Mouse (Mus musculus) heart, embryonic 12.5 days (tissue): ENCODE measurements at regions not wholly inside any gene's neighbourhood (a gene's known extent, or its start where the extent isn't known, plus 50 kb on each side); places are given as distances from the start of the nearest gene placed in this dataset.

Experiments used
- ATAC-seq: fragments of 200-750 bp; cut with Nextera tagmentation; 2 replicates; pipeline ENCODE4 v1.8.0; 2017; ENCODE audit warnings: moderate TSS enrichment, moderate library complexity; ENCODE audit not compliant: insufficient number of reproducible peaks, low FRiP score
- H3K27ac ChIP-seq: fragments of 300-500 bp; sonication (generic); 2 replicates; pipeline ENCODE4 v1.5.1; 2016; ENCODE audit warnings: mild to moderate bottlenecking, moderate library complexity; ENCODE audit not compliant: poor library complexity, severe bottlenecking
- H3K27me3 ChIP-seq: fragments of 300-500 bp; sonication (generic); replicated peaks from 2 replicates; pipeline ENCODE4 v1.6.1; 2016; ENCODE audit warnings: mild to moderate bottlenecking, moderate library complexity
- H3K36me3 ChIP-seq: fragments of 300-500 bp; sonication (generic); 2 replicates; pipeline ENCODE4 v1.6.1; 2016; ENCODE audit warnings: mild to moderate bottlenecking, moderate library complexity
- H3K4me1 ChIP-seq: fragments of 300-500 bp; sonication (generic); replicated peaks from 2 replicates; pipeline ENCODE4 v1.6.1; 2016; ENCODE audit warnings: mild to moderate bottlenecking
- H3K4me2 ChIP-seq: fragments of 300-500 bp; sonication (generic); 2 replicates; pipeline ENCODE4 v1.6.1; 2016; ENCODE audit warnings: mild to moderate bottlenecking, moderate library complexity
- H3K4me3 ChIP-seq: fragments of 300-500 bp; sonication (generic); 2 replicates; pipeline ENCODE4 v1.5.1; 2016; ENCODE audit warnings: mild to moderate bottlenecking
- H3K9ac ChIP-seq: fragments of 300-500 bp; sonication (generic); 2 replicates; pipeline ENCODE4 v1.6.1; 2016; ENCODE audit warnings: mild to moderate bottlenecking, moderate library complexity
- H3K9me3 ChIP-seq: fragments of 300-500 bp; sonication (generic); replicated peaks from 2 replicates; pipeline ENCODE4 v1.6.1; 2016; ENCODE audit warnings: mild to moderate bottlenecking, moderate library complexity
- WGBS: fragments of 180-500 bp; shearing (Covaris S2); methylation state at CpG from one replicate; pipeline ENCODE4 v1.1.7; 2016; 5-methylcytosine and 5-hydroxymethylcytosine counted together

DNA sequence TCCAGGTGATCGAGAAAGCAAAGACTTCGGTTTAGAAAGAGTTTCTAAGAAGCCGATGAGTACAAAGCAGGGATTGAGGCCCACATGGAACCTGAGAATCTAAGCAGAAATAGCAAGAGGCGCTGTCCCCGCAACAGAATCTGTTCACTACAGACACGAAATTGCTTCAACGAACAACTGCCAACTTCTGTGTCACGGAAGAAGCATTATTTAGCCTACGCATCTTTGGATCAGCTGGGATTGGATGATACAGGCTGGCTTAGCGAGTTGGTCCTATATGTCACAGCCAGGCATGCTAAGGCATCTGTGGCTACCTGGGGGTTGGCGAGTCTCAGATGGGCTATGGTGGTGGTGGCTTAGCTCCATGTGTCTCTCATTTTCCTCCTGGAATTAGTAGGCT lies 269.1 kb downstream of the CK137956 start:
- 89% methylated on average over 11 of the region's 11 CpGs for WGBS
- Histone ChIP-seq H3K4me1 (no peaks in the 10 kb centered on the region), H3K4me3 (no peak overlapping the region), H3K9me3 (no peaks in the 10 kb centered on the region), H3K4me2 (no peak overlapping the region), H3K27me3 (no peaks in the 10 kb centered on the region), H3K9ac (no peak overlapping the region), H3K36me3 (no peaks in the 10 kb centered on the region), H3K27ac (no peak overlapping the region)
- no peak for ATAC-seq

DNA sequence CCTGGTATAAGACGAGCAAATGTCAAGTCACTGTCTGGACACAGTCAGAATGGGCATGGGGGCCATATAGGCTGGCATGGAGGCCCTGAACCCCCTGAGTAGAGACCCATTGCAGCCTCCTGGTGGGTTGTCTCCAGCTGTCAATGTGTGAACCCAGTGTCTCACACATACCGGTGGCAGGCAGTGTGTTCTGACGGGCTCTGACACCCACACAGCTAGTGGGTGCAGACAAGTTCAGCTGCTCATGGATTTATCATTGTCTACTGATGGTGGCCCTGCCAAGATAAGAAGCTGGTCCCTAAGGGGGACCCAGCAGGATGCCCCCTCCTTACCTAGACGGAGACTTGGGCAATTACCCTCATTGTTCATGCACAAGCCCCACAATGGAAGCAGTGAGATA lies 280.8 kb downstream of the CK137956 start:
- no peak overlapping the region for H3K27ac ChIP-seq
- no peak for ATAC-seq
- no peak overlapping the region for H3K4me2 ChIP-seq
- no peaks in the 10 kb centered on the region for H3K9me3 ChIP-seq
- no peaks in the 10 kb centered on the region for H3K36me3 ChIP-seq
- WGBS: 51% methylated on average over 4 of the region's 4 CpGs
- H3K27me3 ChIP-seq: no peaks in the 10 kb centered on the region
- no peak overlapping the region for H3K9ac ChIP-seq
- no peaks in the 10 kb centered on the region for H3K4me1 ChIP-seq
- no peak overlapping the region for H3K4me3 ChIP-seq

DNA sequence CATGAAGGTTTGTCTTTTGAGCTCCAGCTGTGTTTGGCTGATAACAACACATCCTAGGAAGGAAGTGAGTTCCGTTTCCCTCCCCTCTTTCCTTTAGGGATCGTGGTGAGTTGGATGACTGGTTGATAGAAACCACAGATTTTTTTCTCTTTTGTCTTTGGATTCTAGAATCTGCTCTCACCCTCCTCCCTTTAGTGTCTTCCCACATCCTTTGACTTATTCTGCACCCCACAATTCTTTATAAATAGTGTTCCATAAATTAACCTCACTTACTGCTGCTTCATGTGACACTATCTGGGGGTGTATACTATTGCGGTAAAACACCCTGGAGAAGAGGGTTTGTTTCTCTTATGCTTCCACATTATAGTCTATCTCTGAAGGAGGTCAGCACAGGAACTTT lies 285.7 kb downstream of the CK137956 start:
- WGBS: 40% methylated on average over 3 of the region's 3 CpGs
- H3K36me3 ChIP-seq: no peaks in the 10 kb centered on the region
- H3K9me3 ChIP-seq: no peaks in the 10 kb centered on the region
- no peak overlapping the region for H3K4me3 ChIP-seq
- H3K9ac ChIP-seq: no peak overlapping the region
- no peak overlapping the region for H3K4me2 ChIP-seq
- no peak for ATAC-seq
- no peaks in the 10 kb centered on the region for H3K27me3 ChIP-seq
- no peak overlapping the region for H3K27ac ChIP-seq
- H3K4me1 ChIP-seq: no peaks in the 10 kb centered on the region

DNA sequence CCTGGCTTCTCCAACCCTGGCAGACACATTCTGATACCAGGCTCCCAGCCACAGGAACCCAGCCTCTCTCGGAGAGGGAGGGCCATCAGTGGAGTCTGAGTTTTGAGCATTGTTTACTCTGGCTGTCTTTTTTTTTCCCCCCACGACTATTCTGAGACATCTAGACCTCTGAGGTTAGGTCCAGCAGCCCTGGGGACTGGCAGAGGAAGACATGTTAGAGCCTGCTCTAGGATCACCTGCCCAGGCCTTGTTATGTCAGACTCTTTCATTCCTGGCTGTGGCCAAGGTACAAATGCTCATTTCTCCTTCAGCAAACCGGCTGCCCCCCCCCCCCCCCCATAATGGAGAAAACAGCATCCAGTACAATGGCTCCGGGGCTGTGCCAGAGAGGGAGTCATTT lies 291.4 kb downstream of the CK137956 start:
- Histone ChIP-seq H3K9ac (no peak overlapping the region), H3K36me3 (no peaks in the 10 kb centered on the region), H3K9me3 (no peaks in the 10 kb centered on the region), H3K4me3 (no peak overlapping the region), H3K4me1 (no peaks in the 10 kb centered on the region), H3K27me3 (no peaks in the 10 kb centered on the region), H3K27ac (no peak overlapping the region), H3K4me2 (no peak overlapping the region)
- ATAC-seq: no peak
- 36% methylated on average over 4 of the region's 4 CpGs for WGBS

DNA sequence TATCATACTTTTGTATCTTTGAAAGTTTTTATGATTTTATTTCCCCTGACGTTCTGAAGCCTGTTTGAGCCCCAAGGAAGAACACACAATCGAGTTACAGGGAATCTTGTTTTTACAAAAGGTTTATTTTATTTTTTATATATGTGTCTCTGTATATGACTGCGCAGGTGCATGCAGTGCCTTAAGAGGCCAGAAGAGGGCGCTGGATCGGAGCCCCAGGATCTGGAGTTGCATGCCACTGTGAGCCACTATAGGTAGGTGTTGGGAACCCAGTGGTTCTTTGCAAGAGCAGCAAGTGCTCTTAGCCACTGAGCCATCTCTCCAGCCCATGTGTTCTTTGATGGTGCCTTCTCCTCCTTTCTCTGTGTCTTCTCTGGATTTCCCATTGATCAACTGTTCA lies 292.3 kb downstream of the CK137956 start:
- Histone ChIP-seq H3K9ac (no peak overlapping the region), H3K27ac (no peak overlapping the region), H3K4me2 (no peak overlapping the region), H3K36me3 (no peaks in the 10 kb centered on the region), H3K4me3 (no peak overlapping the region), H3K27me3 (no peaks in the 10 kb centered on the region), H3K9me3 (no peaks in the 10 kb centered on the region), H3K4me1 (no peaks in the 10 kb centered on the region)
- no peak for ATAC-seq
- WGBS: 48% methylated on average over 5 of the region's 5 CpGs

DNA sequence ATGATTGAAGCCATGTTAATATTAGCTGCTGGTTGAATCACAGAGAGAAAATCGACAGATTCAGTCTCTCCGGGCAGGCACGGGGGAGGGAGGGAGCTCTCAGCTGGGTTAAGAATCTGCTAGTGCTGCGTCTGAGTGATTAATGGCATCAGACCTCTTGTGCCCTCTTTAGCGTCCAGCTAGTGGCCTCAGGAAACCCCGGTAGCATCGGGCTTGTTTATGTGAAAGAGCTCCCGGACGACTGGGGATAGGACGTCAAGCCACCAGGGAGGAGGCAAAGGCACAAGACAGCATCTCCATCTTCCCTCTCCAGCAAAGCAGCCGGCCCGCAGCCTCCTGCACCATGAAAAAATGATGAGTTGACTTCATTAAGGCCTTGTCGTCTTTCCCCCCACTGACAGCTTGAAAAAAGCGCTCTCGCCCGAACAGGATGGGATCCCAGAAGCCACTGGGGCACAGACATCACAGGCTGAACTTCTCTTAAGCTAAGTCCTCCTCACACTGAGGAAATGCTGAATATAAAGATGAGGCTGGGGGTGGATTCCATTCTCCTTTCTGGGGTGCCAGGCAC lies 294.9 kb downstream of the CK137956 start:
- 51% methylated on average over 16 of the region's 16 CpGs for WGBS
- Histone ChIP-seq H3K27ac (no peak overlapping the region), H3K4me2 (no peak overlapping the region), H3K27me3 (no peaks in the 10 kb centered on the region), H3K36me3 (no peaks in the 10 kb centered on the region), H3K9ac (no peak overlapping the region), H3K9me3 (no peaks in the 10 kb centered on the region), H3K4me3 (no peak overlapping the region), H3K4me1 (no peaks in the 10 kb centered on the region)
- ATAC-seq: no peak

DNA sequence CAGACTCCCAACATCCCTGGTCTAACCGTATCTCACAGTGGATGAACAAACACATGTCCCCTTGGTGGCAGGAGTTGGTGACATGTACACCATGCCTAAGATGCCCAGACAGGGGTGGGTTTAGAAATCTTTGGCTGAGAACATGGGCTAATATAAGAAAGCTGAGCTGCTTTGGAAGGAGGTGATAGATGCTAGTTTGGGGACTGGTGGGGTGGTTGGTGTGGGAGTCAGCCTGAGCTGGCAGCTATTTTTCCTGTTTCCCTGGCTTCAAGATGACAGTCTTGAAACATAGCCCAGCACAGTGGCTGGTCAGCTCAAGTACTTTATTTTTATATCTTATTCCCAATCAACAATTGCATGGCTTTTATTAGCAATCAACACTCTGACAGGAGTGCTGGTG lies 302.0 kb upstream of the Gjb5 start:
- Histone ChIP-seq H3K27ac (no peak overlapping the region), H3K9me3 (no peaks in the 10 kb centered on the region), H3K36me3 (no peaks in the 10 kb centered on the region), H3K9ac (no peak overlapping the region), H3K27me3 (no peaks in the 10 kb centered on the region), H3K4me1 (no peaks in the 10 kb centered on the region), H3K4me3 (no peak overlapping the region), H3K4me2 (no peak overlapping the region)
- no peak for ATAC-seq
- WGBS: 89% methylated on average over 1 of the region's 1 CpGs

DNA sequence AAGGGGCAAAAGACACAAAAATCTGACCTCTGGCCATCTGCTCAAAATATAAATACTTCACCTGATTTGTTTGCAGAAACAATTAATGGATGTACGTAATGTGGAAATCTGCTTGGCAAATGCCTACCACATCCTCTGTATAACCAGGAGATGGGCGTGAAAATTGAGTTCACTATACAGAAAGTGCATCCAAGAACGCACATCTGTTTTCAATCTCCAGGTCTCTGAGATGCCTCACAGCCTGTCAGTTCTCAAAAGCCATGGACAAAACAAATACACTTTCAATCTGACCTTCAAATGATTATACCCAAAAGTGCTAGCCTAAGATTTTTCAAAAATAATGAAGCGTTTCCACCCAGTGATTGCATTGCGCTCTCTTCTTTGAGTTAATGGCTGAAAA lies 293.6 kb upstream of the Gjb5 start:
- H3K4me1 ChIP-seq: no peaks in the 10 kb centered on the region
- no peak overlapping the region for H3K27ac ChIP-seq
- no peaks in the 10 kb centered on the region for H3K36me3 ChIP-seq
- WGBS: 77% methylated on average over 5 of the region's 5 CpGs
- H3K9me3 ChIP-seq: no peaks in the 10 kb centered on the region
- H3K4me3 ChIP-seq: no peak overlapping the region
- no peak overlapping the region for H3K4me2 ChIP-seq
- ATAC-seq: no peak
- H3K9ac ChIP-seq: no peak overlapping the region
- no peaks in the 10 kb centered on the region for H3K27me3 ChIP-seq

DNA sequence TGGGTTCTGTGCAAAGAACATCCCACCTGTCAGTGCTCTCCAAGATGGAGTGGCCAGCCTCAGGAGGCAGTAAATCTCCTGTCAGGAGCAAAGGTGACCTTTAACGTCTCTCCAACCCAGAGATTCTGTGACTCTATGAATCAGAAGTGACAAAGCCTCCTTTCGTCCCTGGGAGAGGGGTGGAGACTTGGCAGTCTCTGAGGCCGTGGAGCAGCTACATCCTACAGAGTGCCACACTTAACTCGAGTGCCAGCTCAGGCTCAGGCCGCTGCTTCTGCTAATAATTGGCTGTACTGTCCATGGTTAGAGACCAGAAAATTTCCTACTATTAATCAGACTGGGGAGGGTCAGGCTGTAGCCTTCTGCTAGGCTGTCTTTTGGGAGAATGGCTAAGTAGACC lies 290.0 kb upstream of the Gjb5 start:
- Histone ChIP-seq H3K9me3 (no peaks in the 10 kb centered on the region), H3K4me2 (no peak overlapping the region), H3K4me3 (no peak overlapping the region), H3K36me3 (no peaks in the 10 kb centered on the region), H3K9ac (no peak overlapping the region), H3K27me3 (no peaks in the 10 kb centered on the region), H3K27ac (no peak overlapping the region), H3K4me1 (no peaks in the 10 kb centered on the region)
- no peak for ATAC-seq
- WGBS: 60% methylated on average over 5 of the region's 5 CpGs

DNA sequence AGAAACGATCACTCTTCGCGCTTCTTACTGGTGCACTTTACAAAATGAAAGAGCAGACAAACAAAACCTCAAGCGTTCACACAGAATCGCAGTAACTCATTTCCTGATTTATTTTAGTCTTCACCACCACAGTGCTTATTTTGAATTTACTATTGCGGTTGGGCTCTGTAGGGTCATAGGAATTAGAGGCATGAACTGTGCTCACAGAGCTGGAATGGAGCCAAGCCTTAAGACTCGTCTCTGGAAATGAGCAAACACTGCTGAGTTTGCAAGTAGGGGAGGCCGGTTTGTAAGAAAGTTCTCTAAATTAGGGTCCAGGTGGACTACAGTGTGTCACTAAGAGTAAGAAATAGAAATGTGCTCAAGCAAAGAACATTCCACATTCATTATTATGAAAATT lies 289.2 kb upstream of the Gjb5 start:
- H3K27me3 ChIP-seq: no peaks in the 10 kb centered on the region
- H3K9me3 ChIP-seq: no peaks in the 10 kb centered on the region
- H3K27ac ChIP-seq: no peak overlapping the region
- H3K9ac ChIP-seq: no peak overlapping the region
- no peak overlapping the region for H3K4me2 ChIP-seq
- 71% methylated on average over 8 of the region's 8 CpGs for WGBS
- H3K36me3 ChIP-seq: no peaks in the 10 kb centered on the region
- H3K4me3 ChIP-seq: no peak overlapping the region
- no peaks in the 10 kb centered on the region for H3K4me1 ChIP-seq
- no peak for ATAC-seq

DNA sequence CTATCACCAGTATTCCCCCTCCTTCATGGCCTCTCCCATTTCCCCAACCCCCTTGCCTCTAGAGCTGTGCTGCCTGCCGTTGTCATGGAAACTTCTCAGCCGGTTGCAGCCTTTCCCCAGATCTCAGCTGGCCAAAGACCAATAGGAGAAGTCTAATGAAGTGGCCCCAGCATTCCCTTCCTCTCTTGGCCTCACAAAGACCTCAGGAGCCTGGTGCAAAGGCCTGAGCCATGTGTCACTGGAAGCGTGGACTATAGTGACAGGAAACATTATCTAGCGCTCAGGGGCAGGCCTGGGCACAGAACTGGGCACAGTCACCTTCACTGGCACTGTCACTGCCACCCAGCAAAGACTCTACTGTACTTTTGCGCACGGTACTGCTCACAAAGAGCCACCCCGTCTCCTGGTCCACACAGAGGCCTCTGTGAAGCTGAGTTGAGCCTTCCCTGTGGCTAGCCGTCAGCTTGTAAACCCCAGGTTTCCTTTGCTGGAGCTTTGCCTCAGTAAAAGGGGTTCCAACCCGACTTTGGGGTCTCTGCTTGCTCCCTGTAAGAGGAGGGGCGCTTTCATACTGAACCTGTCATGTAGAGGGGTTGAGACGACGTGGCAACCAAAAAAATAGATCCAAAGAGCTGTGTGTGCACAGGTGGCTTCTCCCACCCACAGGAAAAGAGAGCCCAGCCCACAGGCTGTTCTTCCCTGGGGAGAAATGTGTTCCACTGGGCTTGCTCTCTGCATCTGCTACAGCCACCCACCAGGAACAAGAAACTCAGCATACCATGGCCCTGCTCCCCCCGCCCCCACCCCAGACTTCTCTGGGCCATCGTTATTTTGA lies 282.5 kb upstream of the Gjb5 start:
- Histone ChIP-seq H3K4me2 (no peak overlapping the region), H3K9me3 (no peaks in the 10 kb centered on the region), H3K9ac (no peak overlapping the region), H3K27me3 (no peaks in the 10 kb centered on the region), H3K36me3 (no peaks in the 10 kb centered on the region), H3K27ac (no peak overlapping the region), H3K4me1 (peaks cover 6% of the 10 kb centered on the region; the same call in 1 of the 2 replicates), H3K4me3 (no peak overlapping the region)
- peak; percentile 42 for ATAC-seq
- WGBS: 53% methylated on average over 14 of the region's 14 CpGs

DNA sequence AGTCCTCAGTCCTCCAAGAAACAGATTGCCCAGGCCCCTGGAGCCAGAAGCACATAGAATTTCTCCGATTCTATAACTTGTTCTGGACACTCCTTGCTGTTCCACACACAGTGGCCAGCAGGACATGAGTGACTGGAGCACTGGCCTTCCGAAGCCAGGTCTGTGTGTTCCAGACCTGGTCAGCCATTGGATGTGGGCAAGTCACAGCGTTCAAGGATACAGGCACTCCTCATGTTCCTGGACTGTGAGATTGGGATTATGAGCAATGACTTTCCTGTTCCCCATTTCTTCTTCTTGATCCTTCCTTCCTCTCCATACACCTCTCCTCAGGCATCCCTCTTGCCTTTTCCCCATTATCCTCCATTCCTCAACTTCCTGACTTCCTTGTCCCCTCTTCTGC lies 281.8 kb upstream of the Gjb5 start:
- Histone ChIP-seq H3K4me3 (no peak overlapping the region), H3K9me3 (no peaks in the 10 kb centered on the region), H3K9ac (no peak overlapping the region), H3K36me3 (no peaks in the 10 kb centered on the region), H3K27ac (no peak overlapping the region), H3K4me2 (no peak overlapping the region), H3K4me1 (peaks cover 6% of the 10 kb centered on the region; the same call in 1 of the 2 replicates), H3K27me3 (no peaks in the 10 kb centered on the region)
- ATAC-seq: no peak
- WGBS: 80% methylated on average over 3 of the region's 3 CpGs
